Mouse (Mus musculus) intestine, embryonic 16.5 days (tissue): ENCODE measurements around the gene Lrriq1. TPM values are rescaled to one million over a fixed set of nuclear protein-coding genes. Genes with fewer than 3 reads are reported as not detected.
A peak's percentile ranks its signal among the peaks of the same experiment; 100 is the strongest.

Experiments
- ATAC-seq: fragments of 200-750 bp; cut with Nextera tagmentation; 2 replicates; pipeline ENCODE4 v1.8.0; 2017; ENCODE audit warnings: moderate TSS enrichment, moderate library complexity
- H3K27ac ChIP-seq: fragments of 300-500 bp; sonication (generic); 2 replicates; pipeline ENCODE4 v1.5.1; 2014; ENCODE audit warnings: mild to moderate bottlenecking, low read length
- H3K27me3 ChIP-seq: fragments of 300-500 bp; sonication (generic); replicated peaks from 2 replicates; pipeline ENCODE4 v1.6.1; 2014; ENCODE audit warnings: low read length, control low read depth, mixed read lengths; ENCODE audit not compliant: control insufficient read depth, insufficient read depth
- H3K36me3 ChIP-seq: fragments of 300-500 bp; sonication (generic); 2 replicates; pipeline ENCODE4 v1.6.1; 2014; ENCODE audit warnings: low read length, control low read depth; ENCODE audit not compliant: control insufficient read depth, insufficient read depth
- H3K4me1 ChIP-seq: fragments of 300-500 bp; sonication (generic); 2 replicates; pipeline ENCODE4 v1.6.1; 2014; ENCODE audit warnings: low read length, control low read depth, mixed read lengths; ENCODE audit not compliant: control insufficient read depth, insufficient read depth
- H3K4me2 ChIP-seq: fragments of 300-500 bp; sonication (generic); 2 replicates; pipeline ENCODE4 v1.6.1; 2014; ENCODE audit warnings: low read depth, low read length, control low read depth
- H3K4me3 ChIP-seq: fragments of 300-500 bp; sonication (generic); 2 replicates; pipeline ENCODE4 v1.5.1; 2014; ENCODE audit warnings: mild to moderate bottlenecking, low read length
- H3K9ac ChIP-seq: fragments of 300-500 bp; sonication (generic); 2 replicates; pipeline ENCODE4 v1.6.1; 2014; ENCODE audit warnings: low read depth, low read length
- H3K9me3 ChIP-seq: fragments of 300-500 bp; sonication (generic); 2 replicates; pipeline ENCODE4 v1.6.1; 2016; ENCODE audit warnings: low read length, control low read depth; ENCODE audit not compliant: control insufficient read depth
- WGBS: fragments of 180-500 bp; shearing (Covaris S2); extraction: QIAGEN DNeasy Blood & Tissue Kit; methylation state at CpG from one replicate; pipeline ENCODE4 v1.1.7; 2014; 5-methylcytosine and 5-hydroxymethylcytosine counted together
- polyA plus RNA-seq: library from polyadenylated mRNA; unstranded; fragments of >200 nt; fragmentation: Nextera tagmentation; extraction: Ambion mirVana; gene quantifications from 2 replicates; pipeline ENCODE4 v1.2.1, GENCODE M21; 2015

Lrriq1 gene
- polyA plus RNA-seq = 0.42 and 0.61 TPM in 2 replicates

DNA sequence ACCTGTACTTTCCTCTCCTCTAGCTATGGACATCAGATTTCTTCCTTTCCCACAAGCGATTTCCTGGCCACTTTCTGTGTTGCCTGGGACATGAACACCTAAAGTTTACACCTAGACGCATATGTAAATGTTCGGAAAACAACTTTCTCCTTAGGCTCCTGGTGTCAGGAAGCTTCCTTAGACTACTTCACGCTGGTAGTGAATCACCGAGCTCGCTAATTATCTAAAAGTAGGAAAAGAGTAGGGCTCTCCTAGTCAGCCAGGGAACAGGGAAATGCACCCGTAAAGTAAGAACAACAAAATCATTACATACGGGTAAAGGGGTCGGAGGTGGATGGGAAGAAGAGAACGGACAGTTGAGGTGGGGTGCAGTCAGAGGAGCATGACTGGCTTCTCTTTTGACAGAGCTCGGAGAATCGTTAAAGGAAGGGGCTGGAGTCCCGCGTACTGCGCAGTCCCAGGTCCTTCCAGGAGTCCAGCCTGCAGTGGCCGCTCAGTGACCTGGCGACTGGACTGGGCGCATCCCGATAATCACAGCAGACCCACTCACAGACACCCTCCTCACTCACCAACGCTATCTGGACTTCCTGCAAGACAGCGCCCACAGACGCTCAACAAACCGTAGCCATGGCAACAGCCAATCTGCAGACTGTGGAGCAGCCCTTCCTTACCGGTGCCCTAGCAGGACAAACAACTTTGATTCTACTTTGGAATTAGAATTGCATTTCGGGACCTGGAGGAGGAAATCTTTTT is at the start of gene Lrriq1:
Lrriq1 (minus strand) TSS at position 616 of the 753 bp plus-strand sequence.
- Histone ChIP-seq H3K4me3 (peak within 1 kb of the TSS; percentile 58), H3K9ac (peak within 1 kb of the TSS; percentile 57), H3K36me3 (no peaks in the 10 kb centered on the region), H3K27ac (no peak within 1 kb of the TSS), H3K4me1 (no peaks in the 10 kb centered on the region), H3K9me3 (no peaks in the 10 kb centered on the region), H3K4me2 (peak within 1 kb of the TSS; percentile 84), H3K27me3 (no peaks in the 10 kb centered on the region)
- ATAC-seq = peak; percentile 100
- WGBS = 4% methylated on average over 25 of the region's 25 CpGs

DNA sequence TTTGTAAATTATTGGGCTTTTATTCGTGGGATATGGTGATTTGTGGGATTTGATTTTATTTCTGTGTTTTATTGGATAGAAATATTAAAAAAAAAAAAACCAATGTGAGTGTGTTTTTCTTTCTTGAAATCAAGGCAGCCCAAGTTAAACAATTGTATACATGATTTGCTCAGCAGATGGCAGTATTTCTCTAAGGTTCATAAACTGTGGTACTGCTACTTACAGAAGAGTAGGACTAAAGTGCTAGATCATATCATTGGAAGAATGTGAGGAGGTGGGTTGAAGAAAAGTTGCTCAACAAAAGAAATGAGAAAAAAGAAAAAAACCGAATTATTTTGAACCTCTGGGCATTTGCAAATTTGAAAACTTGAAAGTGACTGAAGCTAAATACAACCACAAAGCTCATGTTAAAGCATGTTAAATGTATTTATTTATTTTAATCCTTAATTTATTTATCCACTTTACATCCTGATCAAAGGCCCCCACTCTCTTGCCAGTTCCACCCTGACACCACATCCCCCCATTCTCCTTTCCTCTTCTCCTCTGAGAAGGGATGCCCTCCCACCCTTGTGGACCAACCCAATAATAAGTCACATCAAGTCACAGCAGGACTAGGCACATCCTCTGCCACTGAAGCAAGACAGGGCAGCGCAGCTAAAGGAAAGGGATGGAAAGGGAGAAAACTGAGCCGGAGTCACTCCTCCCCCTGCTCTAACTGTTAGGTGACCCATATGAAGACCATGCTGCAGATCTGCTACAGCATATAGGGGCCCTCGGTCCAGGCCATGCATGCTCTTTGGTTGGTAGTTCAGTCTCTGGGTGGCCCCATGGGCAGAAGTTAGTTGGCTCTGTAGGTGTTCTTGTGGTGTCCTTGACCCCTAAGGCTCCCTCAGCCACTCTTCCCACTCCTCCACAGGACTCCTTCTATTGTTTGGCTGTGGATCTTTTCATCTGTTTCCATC is 18.0 kb upstream of the Lrriq1 start:
- Histone ChIP-seq H3K36me3 (no peaks in the 10 kb centered on the region), H3K4me1 (no peaks in the 10 kb centered on the region), H3K9me3 (no peaks in the 10 kb centered on the region), H3K27me3 (no peaks in the 10 kb centered on the region), H3K4me3 (no peak overlapping the region), H3K4me2 (no peak overlapping the region), H3K9ac (no peak overlapping the region), H3K27ac (no peak overlapping the region)
- ATAC-seq = no peak
- 52% methylated on average over 5 of the region's 5 CpGs for WGBS

DNA sequence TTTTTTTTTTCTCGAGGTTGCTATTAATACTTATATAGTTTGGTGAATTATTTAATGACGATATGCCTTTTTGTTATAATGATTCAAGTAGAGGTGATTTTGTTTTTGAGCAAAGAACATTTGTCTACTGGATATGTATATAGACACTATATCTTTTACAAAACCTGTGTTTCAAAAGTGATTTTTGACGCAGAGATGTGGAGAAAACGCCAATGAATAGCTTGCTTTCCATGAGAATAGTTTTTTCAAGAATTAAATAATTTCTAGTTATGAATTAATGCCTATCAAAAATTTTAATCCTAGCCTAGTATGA is 294 bp upstream of the Lrriq1 start:
- Histone ChIP-seq H3K4me2 (peak overlapping the region; percentile 84), H3K9me3 (no peaks in the 10 kb centered on the region), H3K4me3 (no peak overlapping the region), H3K27ac (no peak overlapping the region), H3K9ac (no peak overlapping the region), H3K36me3 (no peaks in the 10 kb centered on the region), H3K4me1 (no peaks in the 10 kb centered on the region), H3K27me3 (no peaks in the 10 kb centered on the region)
- WGBS = 21% methylated on average over 4 of the region's 4 CpGs
- ATAC-seq = peak; percentile 21; the same call in 1 of the 2 replicates

DNA sequence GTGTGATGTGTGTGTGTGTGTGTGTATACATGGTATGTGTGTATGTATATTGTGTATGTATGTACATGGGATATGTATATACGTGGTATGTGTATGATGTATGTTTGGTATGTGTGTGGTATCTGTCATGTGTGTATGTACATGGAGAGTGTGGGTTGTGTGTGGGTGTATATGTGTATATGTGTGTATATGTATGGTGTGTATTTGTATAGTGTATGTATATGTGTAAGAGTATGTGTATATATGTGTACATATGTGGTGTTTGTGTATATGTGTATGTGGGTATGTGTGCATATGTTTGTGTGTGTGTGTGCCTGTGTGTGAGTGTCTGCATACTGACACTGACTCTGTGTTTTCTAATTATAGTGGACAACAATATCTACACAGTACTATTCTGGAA is 9.5 kb downstream of the Lrriq1 start:
- ATAC-seq = no peak
- H3K36me3 ChIP-seq = no peaks in the 10 kb centered on the region
- H3K9ac ChIP-seq = no peak overlapping the region
- no peak overlapping the region for H3K27ac ChIP-seq
- no peak overlapping the region for H3K4me2 ChIP-seq
- H3K27me3 ChIP-seq = no peaks in the 10 kb centered on the region
- no peaks in the 10 kb centered on the region for H3K4me1 ChIP-seq
- H3K4me3 ChIP-seq = no peak overlapping the region
- WGBS = 76% methylated on average over 1 of the region's 1 CpGs
- no peaks in the 10 kb centered on the region for H3K9me3 ChIP-seq

DNA sequence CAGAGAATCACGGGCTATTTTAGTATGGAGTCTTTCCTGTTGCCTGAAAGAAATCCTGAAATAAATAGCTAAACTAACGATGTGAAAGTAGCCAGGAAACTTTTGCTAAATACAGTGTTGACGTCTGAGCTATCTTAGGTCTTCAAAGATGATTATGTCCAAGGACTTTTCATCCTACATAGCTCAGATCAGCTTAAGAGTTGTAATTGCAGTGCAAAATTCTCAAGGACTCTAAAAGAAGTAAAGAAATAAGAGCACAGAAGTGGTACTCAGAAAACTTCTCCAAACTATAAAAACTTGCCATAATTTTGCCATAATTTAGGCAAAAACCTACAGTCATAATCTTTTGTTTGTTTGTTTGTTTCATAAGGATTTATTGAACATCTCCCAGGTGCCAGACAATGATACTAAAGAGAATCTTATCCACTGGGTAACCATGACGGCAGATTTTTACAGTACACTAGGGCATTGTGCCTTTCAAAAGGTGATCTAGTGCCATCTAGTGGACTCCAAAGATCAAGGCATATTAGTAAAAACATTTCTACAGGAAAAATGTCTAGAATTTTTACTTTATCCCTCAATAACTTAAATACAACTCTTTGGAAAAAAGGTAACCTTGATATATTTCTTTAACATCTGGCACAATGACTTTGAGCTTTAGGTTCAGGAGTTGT is 41.3 kb downstream of the Lrriq1 start:
- Histone ChIP-seq H3K4me2 (no peak overlapping the region), H3K27me3 (no peaks in the 10 kb centered on the region), H3K4me1 (no peaks in the 10 kb centered on the region), H3K9me3 (no peaks in the 10 kb centered on the region), H3K9ac (no peak overlapping the region), H3K27ac (no peak overlapping the region), H3K36me3 (no peaks in the 10 kb centered on the region), H3K4me3 (no peak overlapping the region)
- 55% methylated on average over 4 of the region's 4 CpGs for WGBS
- ATAC-seq = no peak

DNA sequence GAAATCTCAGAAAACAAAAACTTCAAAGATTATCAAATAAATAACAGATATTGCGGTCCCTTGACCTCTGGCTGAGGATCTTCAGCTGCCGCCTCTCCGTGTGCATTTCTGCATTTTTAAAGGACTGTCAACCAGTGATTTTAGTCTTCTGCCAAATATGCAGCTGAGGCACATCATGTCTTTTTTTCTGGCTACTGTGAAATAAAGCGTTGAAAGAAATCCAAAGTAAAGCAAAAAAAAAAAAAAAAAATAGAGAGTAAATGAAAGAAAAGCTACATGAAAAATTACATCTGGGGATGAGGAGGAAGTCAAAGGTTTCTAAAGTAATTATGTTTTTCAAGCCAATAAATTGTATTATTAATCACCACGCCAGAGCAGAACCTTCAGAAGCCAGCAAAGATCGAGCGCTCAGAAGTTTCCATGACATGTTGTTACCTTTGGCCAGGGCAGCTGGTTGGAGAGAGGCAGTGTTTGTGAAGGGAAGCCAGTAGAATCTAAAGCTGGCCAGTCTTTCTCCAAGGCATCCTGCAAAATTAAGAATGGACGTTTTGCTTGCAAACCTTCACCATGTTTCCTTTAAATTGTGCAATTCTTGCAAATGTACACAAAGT is 90.2 kb downstream of the Lrriq1 start:
- Histone ChIP-seq H3K4me3 (no peak overlapping the region), H3K4me2 (peak overlapping the region; percentile 38; the same call in 1 of the 2 replicates), H3K27ac (no peak overlapping the region), H3K4me1 (no peaks in the 10 kb centered on the region; the same call in 1 of the 2 replicates), H3K36me3 (no peaks in the 10 kb centered on the region), H3K27me3 (no peaks in the 10 kb centered on the region), H3K9me3 (no peaks in the 10 kb centered on the region), H3K9ac (no peak overlapping the region)
- ATAC-seq = 0 out of 2 replicates have a peak, but pooled peaks have one; percentile 7
- WGBS = 52% methylated on average over 8 of the region's 8 CpGs

DNA sequence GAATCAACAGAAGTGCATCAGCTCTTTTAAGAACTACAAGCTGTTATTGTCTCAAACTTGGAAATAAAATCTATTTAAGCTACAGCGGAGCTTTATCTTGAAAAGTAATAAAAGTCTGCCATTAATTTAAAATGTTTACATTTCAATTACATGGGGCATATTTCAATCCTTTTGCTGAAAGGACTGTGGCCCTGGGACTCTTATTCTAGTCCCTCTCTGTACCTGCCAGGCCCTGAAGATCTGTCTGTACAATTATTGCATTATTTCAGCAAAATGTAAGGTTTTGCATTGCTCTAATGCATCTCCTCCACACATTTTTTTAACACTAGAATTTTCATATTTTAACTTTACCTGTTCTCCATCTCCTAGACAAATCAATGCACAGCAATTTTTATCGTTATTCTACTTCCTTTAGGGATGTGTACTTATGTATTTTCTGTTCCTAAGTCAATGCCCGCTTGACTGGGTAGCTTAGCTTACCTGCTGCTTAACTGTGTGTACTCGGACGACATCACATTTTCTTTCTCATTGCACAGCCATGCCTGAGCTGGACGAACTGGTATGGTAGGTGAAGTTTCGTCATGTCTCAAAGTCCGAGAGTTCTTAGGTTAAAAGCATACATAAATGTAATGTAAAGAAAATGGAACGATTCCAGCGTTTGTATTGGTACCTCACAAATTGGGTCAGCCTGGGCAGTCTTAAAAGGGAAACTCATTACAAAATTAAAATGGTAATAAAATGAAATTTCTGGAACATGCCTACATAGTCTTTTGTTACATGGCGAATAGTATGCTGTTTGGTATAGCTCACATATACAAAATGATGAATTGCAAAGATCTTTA is 91.0 kb downstream of the Lrriq1 start:
- Histone ChIP-seq H3K4me2 (peak overlapping the region; percentile 38; the same call in 1 of the 2 replicates), H3K9me3 (no peaks in the 10 kb centered on the region), H3K27me3 (no peaks in the 10 kb centered on the region), H3K36me3 (no peaks in the 10 kb centered on the region), H3K9ac (no peak overlapping the region), H3K27ac (no peak overlapping the region), H3K4me3 (no peak overlapping the region), H3K4me1 (no peaks in the 10 kb centered on the region; the same call in 1 of the 2 replicates)
- peak; percentile 99 for ATAC-seq
- 51% methylated on average over 11 of the region's 11 CpGs for WGBS

DNA sequence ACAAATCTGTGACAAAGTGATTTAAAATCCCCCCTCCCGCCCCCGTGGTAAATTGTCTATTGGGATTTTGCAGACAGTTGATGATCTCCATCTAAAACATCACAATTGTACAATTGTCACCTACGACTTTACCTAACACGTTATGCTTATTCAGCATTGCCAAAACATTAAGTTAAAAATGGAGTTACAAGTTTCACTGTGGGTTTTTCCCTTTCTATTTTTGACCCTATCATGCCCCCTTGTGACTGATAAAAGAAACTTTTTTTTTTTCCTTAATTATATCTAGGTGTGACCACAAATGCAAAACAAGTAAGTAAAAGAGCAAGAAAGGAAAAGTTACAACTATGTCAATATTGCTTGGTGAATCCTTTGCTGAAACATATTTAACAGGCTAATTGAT is 93.6 kb downstream of the Lrriq1 start:
- WGBS = 58% methylated on average over 4 of the region's 4 CpGs
- H3K27me3 ChIP-seq = no peaks in the 10 kb centered on the region
- no peak for ATAC-seq
- H3K4me1 ChIP-seq = no peaks in the 10 kb centered on the region; the same call in 1 of the 2 replicates
- H3K9ac ChIP-seq = no peak overlapping the region
- H3K4me2 ChIP-seq = no peak overlapping the region
- no peak overlapping the region for H3K4me3 ChIP-seq
- H3K9me3 ChIP-seq = no peaks in the 10 kb centered on the region
- no peaks in the 10 kb centered on the region for H3K36me3 ChIP-seq
- no peak overlapping the region for H3K27ac ChIP-seq
